Mouse (Mus musculus): Measurements from ENCODE around the gene Olfr623.

DNA sequence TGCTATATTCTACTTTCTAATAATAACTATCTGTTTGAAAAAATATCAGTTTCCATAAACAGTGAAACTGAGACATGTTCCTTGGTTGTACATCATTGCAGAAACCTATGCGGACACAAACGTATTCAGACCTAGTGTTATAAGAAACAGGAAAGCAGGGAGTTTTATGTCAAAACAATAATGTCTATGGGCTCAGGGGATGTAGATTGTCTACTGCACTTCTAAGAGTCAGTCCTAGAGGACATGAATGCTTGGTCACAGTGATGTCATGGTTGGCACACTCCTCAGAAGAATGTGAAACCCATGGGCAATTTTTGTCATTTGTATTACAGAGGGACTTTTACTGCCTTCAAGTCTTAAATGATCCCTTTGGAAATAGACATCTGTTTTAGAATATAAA, 7.6 kb upstream of the Olfr623 start, which contains the start of gene Olfr624:
- TF ChIP-seq POLR2A (IDR thresholded peaks at IDR 0.05; ENCODE audit: low read depth, low read length) = no peak
- TF ChIP-seq CTCF (conservative IDR thresholded peaks at IDR 0.05; ENCODE audit: insufficient read depth, insufficient read length, low read depth, low read length) = no peak
